Mouse (Mus musculus) WW6 (cell line): Measurements from ENCODE around the gene C1qtnf1.

Experiments used
- DNase-seq: peaks from one replicate; pipeline ENCODE4 v3.0.0-alpha.2; 2013; ENCODE audit warnings: low read depth, low spot score

Gene C1qtnf1

GRCm38 (mm10) chr11:118410479-118410878 is 17.5 kb upstream of the C1qtnf1 start:
- DNase-seq, result no peak

DNA sequence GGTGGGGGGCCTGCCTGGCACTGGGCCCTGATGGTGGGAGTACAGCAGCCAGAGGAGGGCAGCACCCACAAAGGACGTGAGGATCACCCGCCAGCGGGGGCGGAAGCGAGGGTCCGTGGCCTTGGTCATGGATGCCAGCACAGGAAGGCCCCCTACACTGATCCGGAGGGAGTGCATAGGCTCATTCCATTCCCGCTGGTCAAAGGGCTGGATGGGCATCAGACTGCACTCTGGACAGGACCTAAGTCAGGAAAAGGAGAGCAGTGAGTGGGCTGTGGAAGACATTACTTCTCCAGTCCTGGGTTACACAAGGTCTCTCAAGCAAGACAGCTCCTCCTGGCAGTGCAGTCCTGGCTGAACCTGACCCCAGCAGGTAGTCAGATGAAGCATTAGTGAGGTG is 16.7 kb upstream of the C1qtnf1 start:
- DNase-seq, result no peak

GRCm38 (mm10) chr11:118412601-118413000 is 15.4 kb upstream of the C1qtnf1 start:
- no peak for DNase-seq

DNA sequence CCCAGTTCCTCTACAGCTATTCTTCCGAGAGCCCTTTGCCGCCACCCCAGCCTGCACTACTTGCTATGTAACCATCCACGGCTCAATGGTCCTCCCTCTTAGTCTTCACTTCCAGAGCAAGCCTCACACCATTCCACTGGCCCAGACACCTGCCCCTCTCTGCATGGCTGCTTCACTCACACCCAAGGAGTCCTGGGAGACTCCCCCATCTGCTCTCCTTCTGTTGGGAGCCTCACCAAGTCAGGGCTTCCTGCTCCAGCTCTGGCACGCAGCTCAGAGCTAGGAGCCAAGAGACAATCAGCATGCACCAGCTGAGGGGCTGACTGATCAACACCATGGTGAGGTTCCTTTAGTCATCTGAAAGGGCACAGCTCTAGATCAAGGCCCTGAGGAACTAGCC is 14.9 kb upstream of the C1qtnf1 start:
- no peak for DNase-seq

GRCm38 (mm10) chr11:118414270-118414669 is 13.7 kb upstream of the C1qtnf1 start:
- no peak for DNase-seq

- DNase-seq, result no peak
Measured at GRCm38 (mm10) chr11:118415630-118416029, 12.4 kb upstream of the C1qtnf1 start.

DNA sequence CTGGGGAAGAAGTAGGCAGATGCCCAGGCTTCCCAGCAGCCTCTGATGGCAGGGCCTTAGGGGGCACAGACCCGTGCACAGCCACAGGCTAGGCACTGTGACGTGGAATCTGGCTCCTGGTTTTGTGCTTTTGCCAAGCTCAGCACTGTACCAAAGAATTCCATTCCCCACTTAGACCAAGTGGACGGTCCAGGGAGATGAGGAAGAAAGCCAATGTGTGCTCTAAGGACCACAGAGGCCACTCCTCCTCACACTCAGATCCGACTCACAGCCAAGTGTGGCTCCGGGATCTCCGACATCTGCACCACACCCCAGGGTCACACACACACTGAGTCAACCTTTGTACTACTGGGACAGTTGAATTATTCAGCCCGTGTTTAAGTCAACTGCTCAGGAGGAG is 12.0 kb upstream of the C1qtnf1 start:
- no peak for DNase-seq

GRCm38 (mm10) chr11:118417496-118417895 is 10.5 kb upstream of the C1qtnf1 start:
- DNase-seq, result no peak

- DNase-seq, result no peak
Measured at GRCm38 (mm10) chr11:118418442-118418833, 9.6 kb upstream of the C1qtnf1 start.

DNA sequence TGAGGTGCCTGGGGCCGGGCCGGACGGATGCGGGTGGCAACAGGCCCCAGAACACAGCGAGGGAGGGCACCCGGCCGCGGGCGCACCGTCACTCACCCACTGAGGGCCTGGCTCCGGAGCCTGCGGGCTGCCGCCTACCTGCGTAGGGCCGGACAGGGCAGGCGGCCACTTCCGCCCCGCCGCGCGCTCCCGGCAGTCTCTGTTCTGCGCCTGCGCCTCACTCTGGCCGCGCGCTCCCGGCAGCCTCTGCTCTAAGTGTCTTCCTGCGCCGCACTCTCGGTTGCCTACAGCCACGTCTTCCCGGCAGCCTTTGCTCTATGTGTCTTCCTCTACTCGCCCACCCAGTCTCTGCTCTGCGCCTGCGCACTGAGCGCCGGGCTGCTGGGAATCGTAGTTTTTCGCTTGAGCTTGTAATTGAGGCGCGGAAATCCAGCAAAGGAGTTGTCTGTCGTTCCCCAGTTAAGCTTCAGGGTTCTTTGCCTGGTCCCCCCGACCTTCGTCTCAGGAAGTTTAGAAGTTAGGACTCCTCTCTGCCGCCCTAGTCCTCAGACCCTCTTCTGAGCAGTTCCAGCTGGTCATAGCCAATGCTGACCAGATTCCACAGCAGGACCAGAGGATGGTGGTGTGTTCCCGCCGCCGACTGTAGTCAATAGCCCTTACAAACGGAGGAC is 9.0 kb upstream of the C1qtnf1 start, which contains the start of gene Cant1:
TSS of gene Cant1 (minus strand) at position 253 of the 671 bp plus-strand sequence.
- DNase-seq, result peak; percentile 98

- no peak for DNase-seq
Measured at GRCm38 (mm10) chr11:118420261-118420660, 7.7 kb upstream of the C1qtnf1 start.

- peak; percentile 65 for DNase-seq
Measured at GRCm38 (mm10) chr11:118423266-118423971, 4.6 kb upstream of the C1qtnf1 start.

GRCm38 (mm10) chr11:118424621-118425335 is 3.2 kb upstream of the C1qtnf1 start:
- DNase-seq, result no peak

- no peak for DNase-seq
Measured at GRCm38 (mm10) chr11:118426765-118427164, 1.2 kb upstream of the C1qtnf1 start.

GRCm38 (mm10) chr11:118427266-118427779 is 680 bp upstream of the C1qtnf1 start:
- DNase-seq, result no peak

- DNase-seq, result no peak
Measured at GRCm38 (mm10) chr11:118428460-118428868, 461 bp downstream of the C1qtnf1 start.

- DNase-seq, result no peak
Measured at GRCm38 (mm10) chr11:118428944-118429709, 1.1 kb downstream of the C1qtnf1 start.

GRCm38 (mm10) chr11:118430291-118430885 is 2.4 kb downstream of the C1qtnf1 start:
- no peak for DNase-seq

DNA sequence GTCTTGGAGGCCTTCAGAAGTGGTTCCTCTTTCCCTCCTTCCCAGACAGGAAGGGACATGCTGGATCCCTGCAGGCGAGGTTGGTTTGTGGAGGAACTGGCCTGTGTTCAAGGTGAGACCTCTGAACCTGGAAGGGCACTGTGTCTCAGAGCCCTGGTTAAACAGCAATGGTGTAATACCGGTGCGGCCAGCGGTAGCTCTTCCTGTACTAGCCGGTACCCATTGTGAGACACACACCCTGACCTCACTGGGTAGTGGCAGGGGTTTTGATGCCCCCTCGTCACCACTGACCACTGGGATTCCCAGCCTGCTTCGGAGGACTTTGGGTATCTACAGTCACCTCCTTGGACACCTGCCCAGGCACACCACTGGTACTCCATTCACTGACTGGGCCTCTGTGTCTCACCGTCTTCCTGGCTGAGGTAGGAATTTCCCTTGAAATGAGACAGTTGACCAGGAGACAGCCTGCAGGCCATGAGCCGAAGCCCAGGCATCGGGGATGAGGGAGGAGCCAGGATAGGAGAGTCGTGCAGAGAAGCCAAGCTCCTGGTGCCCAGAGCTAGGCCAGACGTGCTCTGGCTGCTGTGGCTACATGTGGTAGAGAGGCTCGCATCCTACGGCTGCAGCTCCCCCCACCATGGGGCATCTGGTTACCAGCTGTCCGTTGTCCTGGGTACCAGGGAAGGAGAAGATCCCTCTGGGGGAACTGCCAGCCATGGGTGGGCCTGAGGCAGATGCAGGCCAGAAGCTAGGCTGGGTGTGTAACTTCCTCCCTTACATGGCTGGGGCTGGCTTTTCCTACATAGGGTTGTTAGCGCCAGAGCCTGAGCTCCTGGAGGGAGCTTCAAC is 3.3 kb downstream of the C1qtnf1 start:
- DNase-seq, result no peak

- DNase-seq, result no peak
Measured at GRCm38 (mm10) chr11:118433398-118433868, 5.4 kb downstream of the C1qtnf1 start.
